Mouse (Mus musculus) cerebellum, adult 2 months (tissue): Measurements from ENCODE around the gene Ngp.
"Not testable (repeated sequence)": the region's sequence is repeated elsewhere in the genome, so short reads cannot be mapped to it uniquely, and the experiment has no call there.

Experiments
- CTCF ChIP-seq: fragments of 200-500 bp; IDR thresholded peaks from 2 replicates; pipeline ENCODE4 v1.5.1; 2011; ENCODE audit warnings: low read depth, mild to moderate bottlenecking, control low read depth, low read length, moderate library complexity, borderline replicate concordance; ENCODE audit not compliant: insufficient read depth
- POLR2A ChIP-seq: fragments of 200-500 bp; IDR thresholded peaks from 2 replicates; pipeline ENCODE4 v1.6.1; 2011; ENCODE audit warnings: low read length, control low read depth, borderline replicate concordance; ENCODE audit not compliant: insufficient read depth

GRCm38 (mm10) chr9:110403240-110403639 lies 16.3 kb upstream of the Ngp start:
- not testable (repeated sequence) for TF ChIP-seq CTCF, POLR2A
